ENCODE assay signal across 6 mouse cellular contexts in the genomic region with DNA sequence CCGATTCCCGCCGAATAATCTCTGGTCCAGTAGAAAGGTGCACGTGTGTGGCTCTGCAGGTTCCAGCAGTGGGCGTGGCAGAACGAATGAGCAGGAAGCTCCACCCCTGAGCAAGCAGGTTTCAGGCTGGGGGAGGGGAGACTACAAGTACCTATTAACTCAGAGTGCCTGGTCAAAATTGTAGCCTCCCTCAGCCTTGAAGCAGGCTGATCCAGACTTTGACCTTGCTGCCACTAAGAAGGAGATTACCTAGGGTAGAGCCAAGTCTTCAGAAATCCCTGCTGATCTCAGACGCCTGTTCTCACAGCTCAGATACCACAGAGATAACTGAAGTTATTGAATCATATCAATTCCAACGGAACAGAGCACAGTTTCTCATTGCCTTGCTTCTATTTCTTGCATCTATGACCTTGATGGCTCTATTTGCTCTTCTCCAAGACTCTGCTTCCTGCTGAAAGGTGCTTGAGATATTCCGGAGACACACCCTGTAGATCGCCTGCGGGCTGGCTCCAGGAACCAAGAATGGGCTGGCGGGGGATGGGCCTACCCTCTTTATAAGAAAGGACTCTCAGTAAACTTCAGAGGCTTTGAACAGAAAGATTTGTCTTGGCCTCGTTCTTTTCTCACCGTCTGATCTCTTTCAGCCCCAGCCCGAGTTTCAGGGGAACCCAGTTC.
DNase-seq lines count a peak whose midpoint lies in the region; ATAC-seq and TF ChIP-seq lines count a peak whose summit lies in the region.
"Not testable (repeated sequence)": the region's sequence is repeated elsewhere in the genome, so short reads cannot be mapped to it uniquely, and the experiment has no call there.

No protein-coding gene starts in this region.

- 71% methylated on average over 15 of the region's 15 CpGs for WGBS in intestine, postnatal 0 days
- 79% methylated on average over 15 of the region's 15 CpGs for WGBS in stomach, postnatal 0 days

- H3K9me3 ChIP-seq in intestine, postnatal 0 days (ENCODE audit: control insufficient read depth); stomach, postnatal 0 days (ENCODE audit: control insufficient read depth, low read length): not testable (repeated sequence)

- ATAC-seq in intestine, postnatal 0 days, result peak; percentile 88
- ATAC-seq in stomach, postnatal 0 days (ENCODE audit: low FRiP score, low TSS enrichment), result 0 out of 2 replicates have a peak, but pooled peaks have one; percentile 29

- H3K4me3 ChIP-seq in intestine, postnatal 0 days (ENCODE audit: low read depth, low read length); stomach, postnatal 0 days (ENCODE audit: low read depth, low read length): not testable (repeated sequence)

- H3K4me2 ChIP-seq in intestine, postnatal 0 days (replicated peaks; ENCODE audit: low read depth); stomach, postnatal 0 days (replicated peaks; ENCODE audit: low read depth): not testable (repeated sequence)

- not testable (repeated sequence) for TF ChIP-seq EP300 in stomach, postnatal 0 days (optimal IDR thresholded peaks at IDR 0.05)

- H3K27ac ChIP-seq in intestine, postnatal 0 days (ENCODE audit: low read depth, low read length); stomach, postnatal 0 days (replicated peaks): not testable (repeated sequence)

- not testable (repeated sequence) for H3K9ac ChIP-seq in intestine, postnatal 0 days (ENCODE audit: low read depth, low read length); stomach, postnatal 0 days (ENCODE audit: low read length)

- not testable (repeated sequence) for H3K27me3 ChIP-seq in intestine, postnatal 0 days (replicated peaks; ENCODE audit: control insufficient read depth, insufficient read depth, low read length); stomach, postnatal 0 days (ENCODE audit: control insufficient read depth, insufficient read depth, low read length)

- DNase-seq in ES-CJ7 (ENCODE audit: low read depth, low spot score) (peak; percentile 92), ZHBTc4 (ENCODE audit: low read depth, low spot score) (peak; percentile 95)
- peak; percentile 6 to 37 for DNase-seq in kidney, adult 8-10 months
- DNase-seq in kidney, postnatal 36 days, result peak; percentile 1 to 22
- not testable (repeated sequence) for DNase-seq in stomach, postnatal 0 days (ENCODE audit: low spot score)

- not testable (repeated sequence) for TF ChIP-seq CTCF in intestine, postnatal 0 days (IDR thresholded peaks at IDR 0.05; ENCODE audit: low read depth); stomach, postnatal 0 days (IDR thresholded peaks at IDR 0.05; ENCODE audit: low read depth)

- not testable (repeated sequence) for H3K36me3 ChIP-seq in intestine, postnatal 0 days (ENCODE audit: control insufficient read depth, insufficient read depth); stomach, postnatal 0 days (ENCODE audit: control insufficient read depth, insufficient read depth, low read length)

- H3K4me1 ChIP-seq in intestine, postnatal 0 days (replicated peaks; ENCODE audit: control insufficient read depth, insufficient read depth, low read length); stomach, postnatal 0 days (replicated peaks; ENCODE audit: control insufficient read depth, insufficient read depth): not testable (repeated sequence)
